Mouse (Mus musculus) gastrocnemius, postnatal 25 days (tissue): ENCODE results near the gene Tmem109. TPM values are rescaled to one million over a fixed set of nuclear protein-coding genes. Genes with fewer than 3 reads are reported as not detected.

Experiments
- DNase-seq: peaks from one replicate; pipeline ENCODE4 v3.0.0; 2022
- long read RNA-seq, 2 experiments: library from polyadenylated mRNA; stranded (forward); transcript quantifications; one replicate each; pipeline ENCODE4 v2.0.0; 2021
- total RNA-seq, 2 experiments: library from RNA; stranded (reverse); gene quantifications; 1 replicate in 1 of 2; 2 replicates in 1 of 2; pipeline ENCODE4 v1.2.3; 2021

Tmem109 gene
- 100 to 1,000 TPM; 190 to 210 TPM for total RNA-seq
- long read RNA-seq, experiment 1, transcript Tmem109-201 (4 exons, 2,188 nt), result major isoform, 292 of 356 reads
- long read RNA-seq, experiment 1, transcript Tmem109-204 (4 exons, 839 nt), result minor isoform, 7 of 356 reads
- long read RNA-seq, experiment 1, transcript Tmem109-205 (3 exons, 615 nt), result minor isoform, 10 of 356 reads
- long read RNA-seq, experiment 1, partial matches to known transcripts, result 2 of 356 reads
- long read RNA-seq, experiment 1, other reads (novel, unspliced or antisense), result 45 of 356 reads
- long read RNA-seq, experiment 2, transcript Tmem109-201 (4 exons, 2,188 nt), result major isoform, 335 of 376 reads
- long read RNA-seq, experiment 2, transcript Tmem109-205 (3 exons, 615 nt), result minor isoform, 5 of 376 reads
- long read RNA-seq, experiment 2, transcript Tmem109-204 (4 exons, 839 nt), result minor isoform, 9 of 376 reads
- long read RNA-seq, experiment 2, partial matches to known transcripts, result 2 of 376 reads
- long read RNA-seq, experiment 2, other reads (novel, unspliced or antisense), result 25 of 376 reads

- DNase-seq, result peak; percentile 91
Measured at GRCm38 (mm10) chr19:10881426-10882154, at the start of gene Tmem109. Tmem109 (minus strand) TSS chr19:10882001.

- no peak for DNase-seq
Measured at GRCm38 (mm10) chr19:10930641-10931040, 48.8 kb upstream of the Tmem109 start.

- no peak for DNase-seq
Measured at GRCm38 (mm10) chr19:10926666-10927065, 44.9 kb upstream of the Tmem109 start.

GRCm38 (mm10) chr19:10926123-10926621, 44.4 kb upstream of the Tmem109 start:
- DNase-seq, result no peak

- DNase-seq, result no peak
Measured at GRCm38 (mm10) chr19:10924220-10924619, 42.4 kb upstream of the Tmem109 start.

- no peak for DNase-seq
Measured at GRCm38 (mm10) chr19:10921058-10921457, 39.3 kb upstream of the Tmem109 start.

GRCm38 (mm10) chr19:10920532-10920931, 38.7 kb upstream of the Tmem109 start, which contains the start of gene Zp1:
Zp1 (minus strand) TSS chr19:10920632.
- DNase-seq, result no peak

- DNase-seq, result no peak
Measured at GRCm38 (mm10) chr19:10918321-10918991, 36.7 kb upstream of the Tmem109 start.

- DNase-seq, result no peak
Measured at GRCm38 (mm10) chr19:10916506-10916905, 34.7 kb upstream of the Tmem109 start.

- no peak for DNase-seq
Measured at GRCm38 (mm10) chr19:10914870-10915269, 33.1 kb upstream of the Tmem109 start.

- DNase-seq, result no peak
Measured at GRCm38 (mm10) chr19:10914291-10914690, 32.5 kb upstream of the Tmem109 start.

GRCm38 (mm10) chr19:10909087-10909721, 27.4 kb upstream of the Tmem109 start:
- no peak for DNase-seq

- peak; percentile 61 for DNase-seq
Measured at GRCm38 (mm10) chr19:10907891-10908290, 26.1 kb upstream of the Tmem109 start.

- DNase-seq, result no peak
Measured at GRCm38 (mm10) chr19:10905728-10906000, 23.9 kb upstream of the Tmem109 start.

- DNase-seq, result peak; percentile 87
Measured at GRCm38 (mm10) chr19:10904927-10905727, 23.3 kb upstream of the Tmem109 start.

GRCm38 (mm10) chr19:10904512-10904911, 22.7 kb upstream of the Tmem109 start:
- no peak for DNase-seq

GRCm38 (mm10) chr19:10901046-10901445, 19.2 kb upstream of the Tmem109 start:
- no peak for DNase-seq

- DNase-seq, result peak; percentile 61
Measured at GRCm38 (mm10) chr19:10900315-10900714, 18.5 kb upstream of the Tmem109 start.

GRCm38 (mm10) chr19:10897491-10897890, 15.7 kb upstream of the Tmem109 start:
- DNase-seq, result no peak

- DNase-seq, result no peak
Measured at GRCm38 (mm10) chr19:10896849-10897248, 15.0 kb upstream of the Tmem109 start.

- DNase-seq, result no peak
Measured at GRCm38 (mm10) chr19:10895708-10896107, 13.9 kb upstream of the Tmem109 start.
